Mouse (Mus musculus): ENCODE data around the gene Foxj3. TPM values are rescaled to one million over a fixed set of nuclear protein-coding genes. Genes with fewer than 3 reads are reported as not detected.
"Not testable (repeated sequence)": the region's sequence is repeated elsewhere in the genome, so short reads cannot be mapped to it uniquely, and the experiment has no call there.

Gene Foxj3
- polyA plus RNA-seq, 1 experiment: 39.4 TPM

- DNase-seq (ENCODE audit: extremely low spot score in 1 of 2, low spot score in 1 of 2): no peak
These were observed 29.6 kb downstream of the Foxj3 start for GRCm38 (mm10) chr4:119566322-119566835.

- DNase-seq (ENCODE audit: extremely low spot score in 1 of 2, low spot score in 1 of 2): no peak
These were observed 35.9 kb downstream of the Foxj3 start for GRCm38 (mm10) chr4:119572682-119573081.

GRCm38 (mm10) chr4:119574504-119574903, 37.7 kb downstream of the Foxj3 start:
- no peak for DNase-seq (ENCODE audit: extremely low spot score in 1 of 2, low spot score in 1 of 2)

DNA sequence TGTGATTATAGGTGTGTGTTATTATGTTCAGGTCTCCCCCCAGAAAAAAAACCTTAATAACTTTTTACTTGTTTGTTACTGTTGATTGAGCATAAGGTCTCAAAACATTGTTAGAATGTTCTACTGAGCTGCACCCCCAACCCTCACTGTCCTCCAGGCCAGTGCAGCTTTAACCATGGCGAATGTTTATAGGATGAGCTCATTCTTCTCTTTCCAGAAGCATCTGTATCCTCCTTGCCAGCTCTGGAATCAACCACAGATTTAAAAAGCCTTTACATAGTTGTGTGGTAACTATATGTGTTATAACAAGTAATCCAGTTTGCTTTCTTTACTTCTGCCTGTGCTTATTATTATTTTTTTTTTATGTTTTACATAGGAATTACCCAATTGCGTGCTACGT, 38.7 kb downstream of the Foxj3 start:
- DNase-seq (ENCODE audit: extremely low spot score in 1 of 2, low spot score in 1 of 2): no peak

DNA sequence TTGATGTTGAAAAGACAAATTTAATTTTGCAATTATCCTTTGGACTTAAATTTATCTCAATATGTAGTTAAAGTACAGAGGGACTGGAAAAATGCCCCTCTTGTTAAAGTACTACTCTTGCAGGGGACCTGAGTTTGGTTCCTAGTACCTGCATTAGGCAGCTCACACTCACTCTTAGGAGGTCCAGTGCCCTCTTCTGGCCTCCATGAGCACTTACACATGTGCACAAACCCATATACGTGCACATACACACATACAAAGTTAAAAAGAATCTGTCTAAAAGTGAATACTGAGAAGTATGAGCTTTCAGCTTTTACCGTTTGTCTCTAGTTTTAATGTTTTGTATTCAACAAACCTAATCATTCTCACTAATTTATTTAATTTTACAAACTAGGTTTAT, 51.2 kb downstream of the Foxj3 start:
- DNase-seq (ENCODE audit: extremely low spot score in 1 of 2, low spot score in 1 of 2): no peak

- DNase-seq (ENCODE audit: extremely low spot score in 1 of 2, low spot score in 1 of 2): no peak
These were observed 52.6 kb downstream of the Foxj3 start for GRCm38 (mm10) chr4:119589423-119589822.

GRCm38 (mm10) chr4:119590027-119590426, 53.2 kb downstream of the Foxj3 start:
- DNase-seq (ENCODE audit: extremely low spot score in 1 of 2, low spot score in 1 of 2): peak in 1 of 2 experiments; percentile 13

DNA sequence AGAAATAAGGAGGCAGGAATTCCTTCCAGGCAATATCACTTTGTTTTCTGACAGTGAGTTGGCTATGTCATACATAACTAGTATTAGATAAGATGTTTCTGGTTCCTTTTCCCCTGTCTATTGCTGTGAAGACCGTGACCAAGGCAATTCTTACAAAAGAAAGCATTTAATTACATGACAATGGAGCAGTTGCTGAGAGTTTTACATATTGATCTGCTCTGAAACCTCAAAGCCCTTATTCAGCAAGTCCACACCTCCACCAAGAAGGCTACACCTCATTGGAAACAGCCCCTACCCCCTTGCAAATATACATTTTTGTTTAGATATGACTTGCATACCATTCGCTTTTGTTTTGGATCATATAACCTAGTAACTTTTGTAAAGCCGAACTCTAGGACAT, 55.7 kb downstream of the Foxj3 start:
- DNase-seq (ENCODE audit: extremely low spot score in 1 of 2, low spot score in 1 of 2): no peak

GRCm38 (mm10) chr4:119594331-119594730, 57.5 kb downstream of the Foxj3 start:
- no peak for DNase-seq (ENCODE audit: extremely low spot score in 1 of 2, low spot score in 1 of 2)

DNA sequence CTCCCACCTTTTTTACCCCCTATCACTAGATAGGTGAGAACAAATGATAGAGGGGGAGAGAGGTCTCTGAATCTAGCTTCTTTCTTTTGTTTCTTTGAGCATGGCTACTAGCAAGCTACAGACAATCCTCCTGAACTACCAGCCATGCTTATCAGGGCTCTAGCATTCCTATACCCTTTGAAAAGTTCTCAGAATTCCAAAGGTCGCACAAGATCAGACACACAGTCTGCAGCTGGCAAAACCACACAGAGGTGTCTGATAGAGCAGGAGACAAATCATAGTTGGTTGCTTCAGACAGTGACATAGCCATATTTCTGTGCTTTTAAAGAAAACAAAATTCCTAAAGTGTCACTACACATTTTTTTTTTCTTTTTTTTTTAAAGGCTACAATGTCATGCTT, 62.8 kb downstream of the Foxj3 start:
- DNase-seq (ENCODE audit: extremely low spot score in 1 of 2, low spot score in 1 of 2): no peak

GRCm38 (mm10) chr4:119609488-119609887, 72.7 kb downstream of the Foxj3 start:
- DNase-seq (ENCODE audit: extremely low spot score in 1 of 2, low spot score in 1 of 2): no peak

DNA sequence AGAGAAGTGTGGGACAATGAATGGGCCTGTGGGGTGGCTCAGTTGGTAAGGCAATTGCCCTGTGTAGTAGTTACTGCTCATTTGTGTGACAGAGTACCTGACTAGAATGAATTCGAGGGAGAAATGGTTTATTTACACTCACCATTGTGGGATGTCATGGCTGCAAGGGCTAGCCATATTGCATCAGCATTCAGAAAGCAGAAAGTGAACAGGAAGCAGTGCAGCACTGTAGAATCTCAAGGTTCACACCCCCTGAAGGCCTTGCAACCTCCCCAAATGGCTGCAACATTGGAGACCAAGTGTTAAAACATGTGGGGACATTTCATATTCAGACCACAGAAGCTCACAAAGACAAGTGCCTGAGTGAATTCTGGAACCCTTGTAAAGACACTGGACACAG, 77.3 kb downstream of the Foxj3 start:
- no peak for DNase-seq (ENCODE audit: extremely low spot score in 1 of 2, low spot score in 1 of 2)

DNA sequence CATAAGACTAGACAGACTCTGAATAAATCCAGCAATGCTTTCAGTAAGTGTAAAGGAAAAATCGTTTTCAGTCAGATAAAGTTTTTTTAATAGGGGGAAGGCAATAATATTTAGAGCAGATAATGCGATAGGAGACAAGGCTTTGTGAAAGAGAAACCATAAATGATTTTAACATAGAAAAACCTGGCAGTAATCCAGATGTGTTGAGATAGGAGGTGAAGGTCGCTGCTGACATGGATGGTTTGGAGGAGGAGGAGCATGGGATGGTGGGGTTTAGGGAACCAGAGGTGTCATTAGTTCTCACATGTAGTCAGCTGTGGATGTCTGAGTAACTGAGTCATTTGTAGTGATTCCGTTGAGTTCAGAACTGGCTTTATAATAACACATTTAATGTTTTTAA, 77.9 kb downstream of the Foxj3 start:
- no peak for DNase-seq (ENCODE audit: extremely low spot score in 1 of 2, low spot score in 1 of 2)

GRCm38 (mm10) chr4:119626081-119626645, 89.4 kb downstream of the Foxj3 start:
- no peak for DNase-seq (ENCODE audit: extremely low spot score in 1 of 2, low spot score in 1 of 2)

- DNase-seq (ENCODE audit: extremely low spot score in 1 of 2, low spot score in 1 of 2): no peak
These were observed 90.1 kb downstream of the Foxj3 start for GRCm38 (mm10) chr4:119626876-119627275.

DNA sequence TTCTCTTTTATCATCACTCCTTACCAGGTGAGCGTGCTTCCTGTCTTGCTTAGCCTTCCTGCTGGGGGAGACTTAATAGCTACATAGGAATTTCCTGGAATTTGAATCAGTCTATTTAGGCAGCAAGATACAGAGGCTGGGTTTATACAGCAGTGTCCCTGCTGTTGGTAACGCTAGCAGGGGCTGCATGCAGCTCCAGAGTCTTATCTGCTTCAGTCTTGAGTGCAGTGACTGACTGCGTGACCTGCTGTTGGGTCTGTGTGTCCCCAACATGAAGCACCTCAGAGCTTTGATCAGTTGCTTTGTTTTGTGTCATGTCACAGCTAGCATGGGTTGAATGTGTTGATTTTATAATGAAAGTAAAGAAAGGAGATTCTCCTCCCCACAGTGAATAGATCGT, 90.5 kb downstream of the Foxj3 start:
- DNase-seq (ENCODE audit: extremely low spot score in 1 of 2, low spot score in 1 of 2): no peak

- DNase-seq (ENCODE audit: extremely low spot score in 1 of 2, low spot score in 1 of 2): not testable (repeated sequence)
These were observed 91.6 kb downstream of the Foxj3 start for GRCm38 (mm10) chr4:119628363-119628762.

DNA sequence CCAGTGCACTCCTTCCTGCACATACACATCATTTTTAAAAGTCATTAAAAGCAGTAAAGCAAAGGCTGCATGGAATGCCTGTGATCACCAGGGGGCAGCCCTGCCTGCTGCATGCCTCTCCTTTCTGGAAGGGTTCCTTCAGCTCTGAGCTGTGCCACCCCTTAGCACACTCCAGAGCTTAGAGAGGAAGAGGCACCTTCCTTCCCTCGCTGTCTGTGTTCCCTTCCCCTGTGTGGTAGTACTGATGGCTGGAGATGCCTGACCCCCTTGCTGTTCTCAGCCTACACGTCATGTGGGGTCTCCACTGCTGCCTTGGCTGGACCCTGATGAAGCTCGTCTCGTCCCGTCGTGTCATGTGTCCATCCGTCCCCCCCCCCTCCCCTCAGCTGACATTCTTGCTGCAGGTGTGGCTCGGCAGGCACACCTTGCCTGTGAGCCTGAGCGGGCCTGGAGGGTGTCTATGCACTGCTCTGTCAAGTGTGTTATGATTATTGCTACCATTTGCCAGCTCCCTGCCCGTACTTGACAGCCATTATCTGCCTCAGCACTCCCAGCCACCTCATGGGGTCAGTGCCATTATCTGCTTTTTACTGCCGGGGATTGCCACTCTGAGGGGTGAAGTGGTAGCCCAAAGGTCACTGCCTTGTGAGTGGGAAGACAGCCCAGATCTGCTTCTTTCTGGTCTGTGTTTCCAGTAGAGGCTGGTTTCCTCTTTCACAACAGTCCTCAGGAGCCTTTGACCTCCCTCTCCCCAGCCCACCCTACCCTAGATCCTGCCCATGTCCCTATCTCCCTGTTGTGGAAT, 94.5 kb downstream of the Foxj3 start:
- peak in 1 of 2 experiments; percentile 74 for DNase-seq (ENCODE audit: extremely low spot score in 1 of 2, low spot score in 1 of 2)

DNA sequence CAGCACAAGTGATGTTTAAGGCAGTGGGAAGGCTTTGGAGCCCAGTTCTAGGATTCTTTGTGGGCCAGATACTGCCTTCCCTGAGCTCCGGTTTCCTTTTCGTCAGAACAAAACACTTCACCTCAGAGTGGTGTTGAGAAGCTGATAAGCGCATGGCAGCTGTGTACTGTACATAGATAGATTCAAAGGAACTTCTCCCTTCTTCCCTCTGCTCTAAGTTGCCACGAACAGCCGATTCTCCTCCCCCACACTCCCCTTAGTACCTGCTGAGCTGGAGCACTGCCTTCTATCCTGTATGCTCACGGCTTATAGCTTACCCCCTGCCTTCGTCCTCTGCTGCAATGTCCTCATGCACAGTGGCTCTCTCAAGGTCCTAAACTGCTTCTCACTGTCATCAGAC, 95.9 kb downstream of the Foxj3 start:
- DNase-seq (ENCODE audit: extremely low spot score in 1 of 2, low spot score in 1 of 2): no peak

DNA sequence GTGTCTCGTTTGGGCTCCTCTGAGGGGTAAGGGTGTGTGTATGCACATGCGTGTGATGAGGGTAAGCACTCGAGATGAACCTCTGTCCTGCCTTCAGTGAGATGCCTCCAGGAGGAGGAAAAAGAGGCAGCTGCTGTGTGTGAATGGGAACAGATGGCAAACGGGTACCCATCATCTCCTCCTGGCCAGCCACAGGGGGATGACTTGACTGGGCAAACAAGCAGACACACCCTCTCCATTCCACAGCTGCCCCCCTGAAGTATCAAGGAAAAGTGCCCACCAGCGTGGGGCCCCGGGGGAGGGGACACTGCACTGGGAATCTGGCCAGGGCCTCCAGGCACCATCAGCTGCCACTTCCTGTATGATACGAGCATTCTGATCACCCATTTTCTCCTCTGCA, 96.5 kb downstream of the Foxj3 start:
- no peak for DNase-seq (ENCODE audit: extremely low spot score in 1 of 2, low spot score in 1 of 2)

GRCm38 (mm10) chr4:119633948-119634347, 97.1 kb downstream of the Foxj3 start:
- DNase-seq (ENCODE audit: extremely low spot score in 1 of 2, low spot score in 1 of 2): no peak

Data from frontal cortex, adult 2 months (tissue).